ENCODE assay signal across 10 mouse cellular contexts in genomic region chr8:80838199-80838598, GRCm38 (mm10). TPM values are rescaled to one million over a fixed set of nuclear protein-coding genes. Genes with fewer than 3 reads are reported as not detected.
DNase-seq lines count a peak whose midpoint lies in the region; ATAC-seq and TF ChIP-seq lines count a peak whose summit lies in the region.
"Had no signal": no experiment of that assay in that cellular context is flagged by ENCODE, and none has a peak within 500 bp of the region (broad histone marks: within the 10 kb centered on the region; RNA-seq: fewer than 3 reads in every experiment).

No protein-coding gene starts in this region.

- no peak for TF ChIP-seq CTCF in intestine, postnatal 0 days (IDR thresholded peaks at IDR 0.05; ENCODE audit: low read depth)
- no peak for TF ChIP-seq CTCF in kidney, adult 2 months (conservative IDR thresholded peaks at IDR 0.05; ENCODE audit: insufficient read depth, insufficient read length, low read depth, low read length)

- WGBS in intestine, embryonic 16.5 days = 24% methylated on average over 6 of the region's 6 CpGs
- 43% methylated on average over 6 of the region's 6 CpGs for WGBS in intestine, postnatal 0 days
- WGBS in kidney, adult 2 months = 14% methylated on average over 6 of the region's 6 CpGs
- 50% methylated on average over 6 of the region's 6 CpGs for WGBS in midbrain, embryonic 14.5 days
- WGBS in hindbrain, embryonic 11.5 days = 60% methylated on average over 6 of the region's 6 CpGs

- peak; percentile 67 for DNase-seq in gastrocnemius, postnatal 25 days
- peak; percentile 95 for DNase-seq in kidney, adult 2 months
- peak; percentile 66 for DNase-seq in lung, postnatal 36 days
- no peak for DNase-seq in left cerebral cortex, postnatal 4 days
- DNase-seq in midbrain, embryonic 14.5 days = no peak
- DNase-seq in hindbrain, embryonic 11.5 days (ENCODE audit: low spot score) = no peak

- no peak overlapping the region for H3K9ac ChIP-seq in intestine, embryonic 16.5 days (ENCODE audit: low read depth, low read length)
- H3K9ac ChIP-seq in intestine, postnatal 0 days (ENCODE audit: low read depth, low read length) = no peak overlapping the region
- no peak overlapping the region for H3K9ac ChIP-seq in midbrain, embryonic 14.5 days (replicated peaks; ENCODE audit: low read length)
- no peak overlapping the region for H3K9ac ChIP-seq in hindbrain, embryonic 11.5 days (ENCODE audit: low read depth, low read length)
- H3K9ac ChIP-seq: liver, embryonic 15.5 days had no signal

- peaks cover 5% of the 10 kb centered on the region; the same call in 1 of the 2 replicates for H3K4me1 ChIP-seq in intestine, embryonic 16.5 days (ENCODE audit: control insufficient read depth, insufficient read depth, low read length)
- H3K4me1 ChIP-seq in intestine, postnatal 0 days (replicated peaks; ENCODE audit: control insufficient read depth, insufficient read depth, low read length) = peaks cover 4% of the 10 kb centered on the region
- peaks cover 29% of the 10 kb centered on the region for H3K4me1 ChIP-seq in kidney, adult 2 months (ENCODE audit: control insufficient read depth, insufficient read depth, low read length)
- no peaks in the 10 kb centered on the region for H3K4me1 ChIP-seq in midbrain, embryonic 14.5 days (ENCODE audit: control insufficient read depth, insufficient read depth, low read length)
- H3K4me1 ChIP-seq in hindbrain, embryonic 11.5 days (replicated peaks; ENCODE audit: control insufficient read depth, insufficient read depth, low read length) = no peaks in the 10 kb centered on the region
- H3K4me1 ChIP-seq: liver, embryonic 15.5 days had no signal

- no peaks in the 10 kb centered on the region for H3K27me3 ChIP-seq in intestine, embryonic 16.5 days (replicated peaks; ENCODE audit: control insufficient read depth, insufficient read depth, low read length)
- H3K27me3 ChIP-seq in intestine, postnatal 0 days (replicated peaks; ENCODE audit: control insufficient read depth, insufficient read depth, low read length) = no peaks in the 10 kb centered on the region
- H3K27me3 ChIP-seq in kidney, adult 2 months (replicated peaks; ENCODE audit: control insufficient read depth, insufficient read depth, low read length) = no peaks in the 10 kb centered on the region
- H3K27me3 ChIP-seq in midbrain, embryonic 14.5 days (ENCODE audit: control insufficient read depth, insufficient read depth, low read length) = no peaks in the 10 kb centered on the region
- H3K27me3 ChIP-seq in hindbrain, embryonic 11.5 days (ENCODE audit: control insufficient read depth, insufficient read depth, low read length) = no peaks in the 10 kb centered on the region
- H3K27me3 ChIP-seq: liver, embryonic 15.5 days had no signal

- H3K36me3 ChIP-seq in intestine, embryonic 16.5 days (ENCODE audit: control insufficient read depth, insufficient read depth, low read length) = no peaks in the 10 kb centered on the region
- H3K36me3 ChIP-seq in intestine, postnatal 0 days (ENCODE audit: control insufficient read depth, insufficient read depth) = no peaks in the 10 kb centered on the region
- H3K36me3 ChIP-seq in kidney, adult 2 months (ENCODE audit: control insufficient read depth, insufficient read depth, low read length) = no peaks in the 10 kb centered on the region
- no peaks in the 10 kb centered on the region for H3K36me3 ChIP-seq in midbrain, embryonic 14.5 days (ENCODE audit: control insufficient read depth, insufficient read depth, low read length)
- no peaks in the 10 kb centered on the region for H3K36me3 ChIP-seq in hindbrain, embryonic 11.5 days (ENCODE audit: control insufficient read depth, insufficient read depth, low read length)

- peak; percentile 62 for ATAC-seq in intestine, embryonic 16.5 days
- ATAC-seq in intestine, postnatal 0 days = no peak
- no peak for ATAC-seq in midbrain, embryonic 14.5 days (ENCODE audit: low FRiP score, low TSS enrichment)
- no peak for ATAC-seq in hindbrain, embryonic 11.5 days (ENCODE audit: low FRiP score)
- ATAC-seq: activated CD4-positive, CD25-positive, alpha-beta regulatory T cell, adult 4 months had no signal

- no peaks in the 10 kb centered on the region for H3K9me3 ChIP-seq in intestine, embryonic 16.5 days (ENCODE audit: control insufficient read depth, low read length)
- H3K9me3 ChIP-seq in intestine, postnatal 0 days (ENCODE audit: control insufficient read depth) = no peaks in the 10 kb centered on the region
- H3K9me3 ChIP-seq in midbrain, embryonic 14.5 days (ENCODE audit: control insufficient read depth, low read length) = no peaks in the 10 kb centered on the region
- H3K9me3 ChIP-seq in hindbrain, embryonic 11.5 days (ENCODE audit: control insufficient read depth, low read length) = no peaks in the 10 kb centered on the region
- H3K9me3 ChIP-seq: liver, embryonic 15.5 days had no signal

- intact Hi-C loops in left cerebral cortex, postnatal 4 days (cut with DNase I) = no loop called here

- no peak overlapping the region for H3K4me2 ChIP-seq in intestine, embryonic 16.5 days (ENCODE audit: low read depth, low read length)
- no peak overlapping the region for H3K4me2 ChIP-seq in intestine, postnatal 0 days (replicated peaks; ENCODE audit: low read depth)
- H3K4me2 ChIP-seq in midbrain, embryonic 14.5 days (ENCODE audit: low read length) = no peak overlapping the region
- no peak overlapping the region for H3K4me2 ChIP-seq in hindbrain, embryonic 11.5 days (replicated peaks; ENCODE audit: low read depth, low read length)
- H3K4me2 ChIP-seq: liver, embryonic 15.5 days had no signal

- no peak overlapping the region for H3K4me3 ChIP-seq in intestine, embryonic 16.5 days (ENCODE audit: low read length)
- no peak overlapping the region for H3K4me3 ChIP-seq in intestine, postnatal 0 days (ENCODE audit: low read depth, low read length)
- H3K4me3 ChIP-seq in kidney, adult 2 months (ENCODE audit: insufficient read depth, low read depth, low read length) = no peak overlapping the region
- H3K4me3 ChIP-seq in midbrain, embryonic 14.5 days (replicated peaks; ENCODE audit: low read depth, low read length) = no peak overlapping the region
- H3K4me3 ChIP-seq in hindbrain, embryonic 11.5 days (ENCODE audit: low read depth, low read length) = no peak overlapping the region
- H3K4me3 ChIP-seq: liver, embryonic 15.5 days had no signal

- no peak overlapping the region for H3K27ac ChIP-seq in intestine, embryonic 16.5 days (ENCODE audit: low read length)
- no peak overlapping the region for H3K27ac ChIP-seq in intestine, postnatal 0 days (ENCODE audit: low read depth, low read length)
- H3K27ac ChIP-seq in kidney, adult 2 months (ENCODE audit: insufficient read depth, low read depth, low read length) = peak overlapping the region; percentile 72
- H3K27ac ChIP-seq in midbrain, embryonic 14.5 days (replicated peaks; ENCODE audit: low read depth, low read length) = no peak overlapping the region
- H3K27ac ChIP-seq in hindbrain, embryonic 11.5 days (ENCODE audit: low read depth, low read length) = no peak overlapping the region
- H3K27ac ChIP-seq: liver, embryonic 15.5 days had no signal

- no peak for TF ChIP-seq POLR2A in kidney, adult 2 months (IDR thresholded peaks at IDR 0.05; ENCODE audit: low read depth, low read length)

RNA-seq across cellular contexts. Expression of gene Gab1, which starts 42.1 kb away (rescaled TPM):
- 9.0 and 10.5 TPM in 2 replicates for polyA plus RNA-seq in intestine, embryonic 16.5 days (2015; fragmentation: Nextera tagmentation; extraction: Ambion mirVana)
- polyA plus RNA-seq in intestine, postnatal 0 days (2015; fragmentation: Nextera tagmentation; extraction: Ambion mirVana) = 8.9 and 9.1 TPM in 2 replicates
- 1 to 10 TPM; 9.4 to 9.8 TPM for total RNA-seq in gastrocnemius, postnatal 25 days (2021)
- polyA plus RNA-seq in kidney, adult 2 months (2012; rRNA removed) = 24.6 and 27.8 TPM in 2 replicates
- 10 to 100 TPM; 15.0 to 16.1 TPM for total RNA-seq in left cerebral cortex, postnatal 4 days (2021)
- 7.5 and 13.0 TPM in 2 replicates for polyA plus RNA-seq in midbrain, embryonic 14.5 days (2014; fragmentation: Nextera tagmentation; extraction: Ambion mirVana)
- 18.1 and 20.8 TPM in 2 replicates for polyA plus RNA-seq in hindbrain, embryonic 11.5 days (2014; fragmentation: Nextera tagmentation; extraction: Ambion mirVana)

Comparison
In these comparisons a context has a peak if more than half of its experiments do, and no peak if none do; other contexts are left out.
1. DNase-seq: peak in gastrocnemius, postnatal 25 days (single experiment), kidney, adult 2 months (single experiment) and lung, postnatal 36 days (single experiment); none in left cerebral cortex, postnatal 4 days (single experiment), midbrain, embryonic 14.5 days (single experiment) and hindbrain, embryonic 11.5 days (single experiment).